Mouse (Mus musculus) erythroid progenitor cell, adult 5-6 weeks (primary cell): ENCODE data around the gene Rnpep. TPM values are rescaled to one million over a fixed set of nuclear protein-coding genes. Genes with fewer than 3 reads are reported as not detected.
"Not testable (repeated sequence)": the region's sequence is repeated elsewhere in the genome, so short reads cannot be mapped to it uniquely, and the experiment has no call there.

Experiments used
- ATAC-seq: replicated peaks from 2 replicates; pipeline ENCODE4 v1.8.0; 2016; ENCODE audit warnings: moderate number of reproducible peaks, mild to moderate bottlenecking, moderate TSS enrichment, inconsistent platforms; ENCODE audit not compliant: poor library complexity, low FRiP score, severe bottlenecking
- total RNA-seq, 2 experiments: library from RNA; stranded (forward) in 1 of 2; stranded (reverse) in 1 of 2; fragments of 150-400 nt in 1 of 2; fragments of 186-747, 209-891 nt in 1 of 2; gene quantifications; 2 replicates each; pipeline versions ENCODE4 v1.2.3 to v1.2.4; 2015 to 2017; ENCODE audit warnings: low replicate concordance in 2 of 2

Gene Rnpep
- total RNA-seq, 2 experiments from 2014 or later: 11.9 to 15.5 TPM

- no peak for ATAC-seq
Measured at GRCm38 (mm10) chr1:135260931-135261330, 23.0 kb downstream of the Rnpep start.

DNA sequence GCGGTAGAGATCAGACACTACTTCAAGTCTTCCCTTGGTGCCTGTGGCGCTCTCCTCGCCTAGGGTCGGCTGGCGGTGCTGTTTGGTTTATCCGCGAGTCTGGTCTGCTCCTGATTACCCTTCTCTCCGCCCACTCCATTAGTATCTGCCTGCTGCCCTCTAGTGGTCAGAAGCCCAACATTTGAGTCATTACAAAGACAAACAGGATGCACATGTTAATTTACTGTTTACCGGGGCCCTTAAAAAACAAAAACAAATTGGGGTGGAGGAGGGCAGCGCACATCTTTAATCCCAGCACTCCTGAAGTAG, 24.8 kb downstream of the Rnpep start:
- peak; percentile 88 for ATAC-seq

DNA sequence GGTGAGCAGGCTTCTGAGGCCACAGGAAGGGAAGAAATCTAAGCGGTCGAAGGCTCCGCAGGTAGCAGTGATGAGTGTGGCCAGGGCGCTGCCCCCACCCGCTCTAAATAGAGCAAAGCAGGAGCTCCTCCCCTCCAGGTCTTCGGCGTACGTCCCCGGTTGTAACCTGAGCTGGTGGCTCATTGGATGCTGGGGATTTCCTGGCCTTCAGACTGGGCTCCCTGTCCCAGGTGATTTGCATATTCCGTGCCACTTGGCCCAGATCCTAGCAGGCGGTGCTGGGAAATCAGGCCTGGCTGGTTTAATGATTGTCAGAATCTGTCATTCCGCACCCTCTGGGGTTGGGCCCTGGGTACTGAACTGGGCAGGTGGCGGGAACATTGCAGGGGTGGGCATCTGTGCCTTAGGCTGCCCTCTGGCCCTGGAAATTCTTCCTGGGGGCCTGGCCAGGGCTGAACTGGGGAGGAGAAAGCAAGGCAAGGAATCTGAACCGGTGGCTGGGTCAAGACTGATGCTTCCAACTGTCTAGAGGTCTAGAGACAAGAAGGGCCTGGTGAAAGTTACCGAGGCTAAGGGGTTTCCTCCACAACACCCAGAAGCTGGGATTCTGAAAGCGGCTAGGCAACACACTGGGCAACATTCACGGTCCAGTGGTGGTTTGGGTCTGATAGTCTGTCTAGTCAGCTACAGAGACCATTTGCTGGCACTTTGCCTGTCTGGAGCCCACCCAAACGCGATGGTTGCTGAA, 25.3 kb downstream of the Rnpep start, which contains the start of gene Elf3:
Gene Elf3, minus strand, starts transcription at position 189 of the 748 bp plus-strand sequence.
- no peak for ATAC-seq

DNA sequence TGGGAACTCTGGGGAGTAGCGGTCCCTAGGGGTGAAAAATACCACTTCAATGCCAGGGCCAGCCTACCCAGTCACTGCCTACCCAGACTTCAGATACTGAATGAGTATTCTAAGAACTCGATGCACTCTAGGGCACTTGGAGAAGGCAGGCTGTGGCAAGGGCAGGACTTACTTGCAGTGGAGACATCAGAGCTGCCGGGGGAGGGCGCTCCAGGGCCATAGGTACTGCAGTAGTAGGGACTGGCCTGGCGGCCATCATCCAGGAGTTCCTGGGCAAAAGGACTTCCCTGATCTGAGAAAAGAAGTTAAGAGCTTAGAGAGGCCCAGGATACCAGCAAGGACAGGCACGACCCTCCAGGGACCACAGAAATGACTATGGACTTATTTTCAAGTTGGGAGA, 27.6 kb downstream of the Rnpep start:
- ATAC-seq: no peak

GRCm38 (mm10) chr1:135252854-135253253, 31.0 kb downstream of the Rnpep start:
- ATAC-seq: no peak

- ATAC-seq: no peak
Measured at GRCm38 (mm10) chr1:135251405-135251804, 32.5 kb downstream of the Rnpep start.

DNA sequence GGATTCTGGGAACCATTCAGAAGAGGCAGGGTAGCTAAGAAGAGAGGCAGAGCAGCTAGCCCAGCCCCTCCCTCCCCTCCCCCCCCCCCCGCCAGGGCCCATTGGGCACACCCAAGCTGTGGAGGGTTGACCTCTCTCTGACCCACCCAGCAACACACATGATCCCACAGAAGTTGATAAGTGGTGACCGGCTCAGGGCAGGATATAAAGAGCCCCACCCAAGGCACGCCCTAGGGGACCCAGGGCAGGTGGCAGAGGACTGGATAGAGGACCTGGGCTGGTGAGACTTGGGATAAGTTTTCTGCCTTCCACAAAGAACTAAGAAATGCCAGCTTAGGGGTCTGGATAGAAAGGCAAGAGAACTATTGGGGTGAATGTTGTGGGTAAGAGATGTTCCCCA, 33.2 kb downstream of the Rnpep start:
- peak; percentile 92 for ATAC-seq

GRCm38 (mm10) chr1:135248434-135248850, 35.4 kb downstream of the Rnpep start:
- ATAC-seq: no peak

GRCm38 (mm10) chr1:135244014-135244413, 39.9 kb downstream of the Rnpep start:
- no peak for ATAC-seq

DNA sequence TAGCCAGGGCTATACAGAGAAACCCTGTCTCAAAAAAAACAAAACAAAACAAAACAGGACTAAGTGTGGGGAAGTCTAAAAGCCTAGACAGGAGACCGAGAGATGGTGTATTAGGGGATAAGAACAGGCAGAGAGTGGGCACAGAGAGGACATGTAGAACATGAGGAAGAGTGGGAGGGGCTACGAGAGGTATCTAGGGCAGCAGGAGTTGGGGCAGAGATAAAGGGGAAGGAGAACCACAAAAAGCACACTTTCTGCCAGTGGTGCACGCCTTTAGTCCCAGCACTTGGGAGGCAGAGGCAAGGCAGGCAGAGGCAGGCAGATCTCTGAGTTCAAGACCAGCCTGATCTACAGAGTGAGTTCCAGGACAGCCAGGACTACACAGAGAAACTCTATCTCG, 43.7 kb downstream of the Rnpep start:
- peak; percentile 71 for ATAC-seq

DNA sequence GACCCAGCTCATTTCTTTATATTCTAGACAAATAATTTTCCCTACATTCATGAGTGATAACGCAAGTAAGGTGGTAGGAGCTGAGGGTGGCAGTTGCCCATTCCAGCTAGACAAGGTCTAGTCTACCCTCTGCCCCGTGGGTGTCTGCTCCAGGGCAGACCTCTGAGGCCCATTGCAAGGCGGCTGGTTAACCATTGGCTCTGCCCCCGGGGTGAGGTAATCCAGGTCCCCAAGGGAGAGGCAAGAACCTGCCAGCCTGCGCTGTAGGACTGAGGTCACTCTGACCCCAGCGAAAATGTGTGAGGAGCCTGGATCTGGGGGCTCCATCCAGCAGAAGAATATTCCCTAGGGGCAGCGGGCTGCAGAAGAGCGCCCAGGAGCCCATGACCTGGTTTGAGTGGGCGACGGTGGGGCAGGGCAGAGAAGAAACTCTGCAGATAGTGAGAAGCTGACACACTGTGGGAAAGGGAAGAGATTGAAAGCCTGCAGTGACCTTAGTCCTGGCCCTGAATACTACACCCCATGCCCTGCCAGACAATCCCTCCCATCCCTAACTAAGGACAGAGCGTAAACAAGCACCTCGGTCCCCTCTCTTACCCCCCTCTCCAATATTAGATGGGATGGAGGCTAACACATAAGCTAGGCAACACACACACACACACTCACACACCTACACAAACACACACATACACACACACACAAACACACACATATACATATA, 46.6 kb downstream of the Rnpep start:
- ATAC-seq: no peak

DNA sequence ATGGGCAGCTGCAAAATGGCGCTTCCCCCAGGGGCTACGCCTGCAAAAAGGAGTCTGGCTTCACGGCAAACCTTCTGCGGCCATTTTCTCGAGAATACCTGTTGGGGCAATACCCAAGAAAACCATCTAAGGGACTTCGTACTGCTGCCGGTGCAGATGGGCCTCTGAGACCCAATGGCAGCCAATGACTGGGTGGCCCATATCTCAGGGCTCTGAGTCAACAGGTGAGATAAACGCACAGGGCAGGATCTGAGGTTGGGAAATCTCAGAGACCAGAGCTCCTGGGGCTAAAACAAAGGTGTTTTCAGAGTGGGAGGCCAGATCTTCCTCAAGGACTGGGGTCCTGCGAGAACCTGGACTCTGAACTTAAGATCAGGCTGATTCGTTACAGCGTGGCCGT, 49.1 kb downstream of the Rnpep start:
- ATAC-seq: no peak

GRCm38 (mm10) chr1:135233961-135234360, 49.9 kb downstream of the Rnpep start:
- ATAC-seq: no peak

- not testable (repeated sequence) for ATAC-seq
Measured at GRCm38 (mm10) chr1:135231878-135232277, 52.0 kb downstream of the Rnpep start.

- no peak for ATAC-seq
Measured at GRCm38 (mm10) chr1:135227339-135227950, 56.4 kb downstream of the Rnpep start.

DNA sequence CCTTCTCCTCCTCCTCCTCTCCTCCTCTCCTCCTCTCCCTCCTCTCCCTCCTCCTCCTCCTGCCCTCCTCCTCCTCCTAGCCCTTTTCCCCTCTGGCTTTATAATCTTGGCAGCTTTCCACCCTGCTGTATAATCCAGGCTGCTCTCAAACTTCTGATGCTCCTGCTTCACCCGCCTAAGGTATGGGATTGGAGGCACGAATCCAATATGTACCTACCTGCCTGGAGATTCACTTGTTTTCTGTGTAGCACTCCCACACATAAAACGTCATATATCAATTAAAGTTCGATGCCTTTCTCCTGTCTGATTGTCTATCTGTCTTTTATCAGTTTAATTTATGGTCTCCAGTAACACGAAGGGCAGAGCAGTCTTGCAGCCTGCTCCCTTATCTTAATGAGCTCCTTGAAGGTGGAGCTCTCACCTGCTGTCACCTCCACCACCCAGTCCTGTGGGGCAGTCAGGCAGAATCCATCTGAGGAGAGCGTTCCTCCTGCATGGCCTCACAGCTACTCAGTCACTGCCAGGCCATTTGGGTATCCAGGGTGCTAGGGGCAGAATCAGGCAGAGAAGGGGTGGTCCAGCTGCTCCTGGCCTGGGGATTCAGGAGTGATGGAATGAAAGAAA, 58.8 kb downstream of the Rnpep start:
- ATAC-seq: no peak

- no peak for ATAC-seq
Measured at GRCm38 (mm10) chr1:135224147-135224546, 59.7 kb downstream of the Rnpep start.

GRCm38 (mm10) chr1:135217607-135218233, 66.2 kb downstream of the Rnpep start:
- no peak for ATAC-seq

- ATAC-seq: no peak
Measured at GRCm38 (mm10) chr1:135213772-135214640, 69.9 kb downstream of the Rnpep start.
